Mouse (Mus musculus): ENCODE measurements at regions not wholly inside any gene's neighbourhood (a gene's known extent, or its start where the extent isn't known, plus 50 kb on each side); places are given as distances from the start of the nearest gene placed in this dataset.

GRCm38 (mm10) chr11:19151026-19151425 lies 132.2 kb upstream of the Meis1 start:
- DNase-seq = no peak

DNA sequence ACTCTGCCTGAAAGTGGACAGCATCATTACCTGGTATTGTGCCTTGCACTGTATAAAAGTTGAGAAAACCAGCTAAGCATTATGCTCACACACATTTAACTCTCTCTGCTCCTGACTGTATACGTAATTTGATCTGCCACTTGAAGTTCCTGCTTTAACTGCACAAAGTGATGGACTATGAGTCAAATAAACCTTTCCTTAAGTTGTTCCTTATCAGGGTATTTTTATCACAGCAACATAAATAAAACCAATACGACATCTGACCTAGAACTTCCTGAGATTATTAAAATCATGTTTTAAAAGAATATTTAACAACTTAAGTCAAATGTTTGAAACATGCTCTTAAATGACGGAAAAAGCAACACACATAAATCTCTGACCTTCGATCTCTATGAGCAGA lies 134.9 kb upstream of the Meis1 start:
- no peak for DNase-seq

DNA sequence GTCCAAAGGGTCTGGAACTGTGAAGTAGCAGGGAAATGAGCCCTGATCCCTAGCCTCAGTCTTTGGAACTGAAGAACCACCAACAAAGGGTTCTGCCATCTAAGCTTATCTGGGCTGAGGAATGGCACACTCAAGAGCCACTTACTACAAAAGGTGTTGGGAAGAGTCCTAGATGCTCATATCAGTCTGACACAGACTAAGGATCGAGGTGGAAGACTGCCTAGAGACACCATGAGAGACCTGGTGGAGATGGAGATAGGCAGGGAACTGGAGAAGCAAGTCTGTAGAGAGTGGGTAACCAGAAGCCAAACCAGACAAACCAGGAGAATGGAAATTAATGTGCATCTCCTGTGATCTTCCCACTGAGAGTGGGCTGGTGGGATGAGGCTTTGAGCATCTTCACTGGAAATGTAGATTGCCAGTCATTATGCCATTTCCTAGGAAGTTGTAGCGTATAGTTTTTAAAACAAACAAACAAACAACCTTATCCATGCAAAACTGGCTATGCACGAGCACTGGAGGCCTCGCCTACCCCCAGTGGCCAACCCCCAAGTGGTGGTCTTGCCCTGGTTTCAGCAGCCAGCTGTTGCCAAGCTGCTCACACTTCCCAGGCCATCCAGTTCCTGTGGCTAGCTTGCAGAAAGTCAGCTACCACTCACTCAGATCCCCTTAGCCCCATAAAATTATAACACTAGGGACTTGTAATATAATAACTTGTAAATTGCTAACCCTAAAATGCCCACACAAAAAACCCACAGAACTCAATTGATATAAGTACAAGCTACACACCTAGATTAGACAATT lies 136.2 kb upstream of the Meis1 start:
- no peak for DNase-seq

DNA sequence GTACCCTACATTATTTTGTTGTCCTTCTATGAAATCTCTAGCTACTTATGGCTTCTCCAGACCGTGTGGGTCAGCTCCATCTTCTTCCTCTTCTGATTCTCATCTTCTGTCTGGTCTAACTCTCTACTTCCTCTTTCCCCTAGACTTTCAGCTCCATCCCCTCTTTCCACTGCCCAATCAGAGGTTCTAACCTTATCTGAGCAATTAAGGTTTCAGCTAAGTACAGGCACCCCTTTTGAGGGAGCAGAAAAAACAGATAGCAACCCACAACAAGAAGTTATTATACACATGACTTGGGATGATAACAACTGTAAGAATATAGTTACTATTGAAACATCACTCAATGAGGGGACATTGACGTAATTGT lies 136.8 kb upstream of the Meis1 start:
- no peak for DNase-seq

DNA sequence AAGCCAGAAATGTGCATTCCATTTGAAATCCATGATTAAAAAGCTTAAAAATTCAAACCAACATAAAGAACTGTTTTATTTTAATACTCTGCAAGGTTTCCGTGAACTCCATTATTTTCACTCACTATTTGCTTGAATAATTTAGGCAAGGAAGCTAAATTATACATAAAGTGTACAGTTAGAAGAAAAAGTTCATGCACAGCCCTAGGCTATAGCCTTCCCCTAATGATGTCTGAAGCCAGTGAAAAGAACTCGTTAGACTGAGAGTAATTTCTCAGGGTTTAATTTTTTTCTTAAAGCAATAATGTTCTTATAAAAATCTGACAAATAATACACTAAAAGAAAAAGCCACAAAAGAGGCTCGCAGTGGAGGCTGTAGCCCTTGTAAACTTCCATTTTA lies 141.4 kb upstream of the Meis1 start:
- DNase-seq = no peak

GRCm38 (mm10) chr11:19160669-19161068 lies 141.9 kb upstream of the Meis1 start:
- DNase-seq = no peak

DNA sequence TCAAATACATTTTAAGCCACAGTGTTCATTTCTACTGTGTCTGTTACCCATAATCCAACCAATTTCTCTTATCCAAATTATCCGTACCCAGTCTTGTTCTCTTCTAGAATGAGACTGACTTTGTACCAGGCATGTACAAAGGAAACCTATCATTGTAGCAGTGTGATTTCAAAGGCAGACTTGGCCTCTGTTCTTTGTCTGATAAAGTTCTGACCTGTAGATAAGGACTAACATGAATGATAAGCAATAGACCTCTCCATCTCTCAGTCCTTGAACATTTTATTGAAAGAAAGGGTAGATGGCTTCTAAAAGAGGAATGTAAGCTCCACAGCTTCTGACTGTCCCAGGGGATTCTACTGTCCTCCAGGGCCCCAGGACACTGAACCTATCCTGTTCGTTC lies 152.2 kb upstream of the Meis1 start:
- DNase-seq = no peak

DNA sequence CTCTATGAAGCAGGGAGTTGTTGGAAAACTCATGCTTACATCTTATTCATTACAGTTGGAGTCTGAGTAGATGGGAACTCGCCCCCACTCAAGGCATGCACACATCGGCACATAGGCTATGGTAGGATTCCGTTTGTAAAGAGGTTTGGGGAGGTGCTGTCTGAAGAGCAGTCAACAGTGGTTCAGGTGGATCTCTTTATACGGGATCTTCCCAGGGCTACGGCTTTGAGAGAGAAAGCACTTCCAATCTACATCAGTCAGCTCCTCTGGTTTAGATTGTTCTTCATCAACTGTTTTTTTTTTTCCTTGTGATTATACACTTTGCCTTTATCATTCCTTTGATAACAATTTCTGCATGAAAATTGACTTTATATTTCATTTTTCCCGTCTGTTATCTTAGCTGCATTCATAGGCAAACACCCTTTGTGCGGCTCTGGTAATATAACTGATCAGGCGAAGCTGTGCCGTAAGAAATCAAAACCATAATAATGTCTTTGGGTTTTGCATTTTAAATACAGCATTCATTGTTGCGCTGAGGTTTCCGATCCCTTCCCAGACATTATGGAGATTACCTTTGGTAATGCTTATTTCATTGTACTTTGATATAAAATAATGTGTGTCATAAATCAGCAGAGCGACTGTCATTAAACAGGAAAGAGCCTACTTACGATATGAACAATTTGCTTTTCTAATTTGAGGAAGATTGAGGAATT lies 155.7 kb upstream of the Meis1 start:
- DNase-seq = no peak

GRCm38 (mm10) chr11:19179290-19179689 lies 160.5 kb upstream of the Meis1 start:
- no peak for DNase-seq

DNA sequence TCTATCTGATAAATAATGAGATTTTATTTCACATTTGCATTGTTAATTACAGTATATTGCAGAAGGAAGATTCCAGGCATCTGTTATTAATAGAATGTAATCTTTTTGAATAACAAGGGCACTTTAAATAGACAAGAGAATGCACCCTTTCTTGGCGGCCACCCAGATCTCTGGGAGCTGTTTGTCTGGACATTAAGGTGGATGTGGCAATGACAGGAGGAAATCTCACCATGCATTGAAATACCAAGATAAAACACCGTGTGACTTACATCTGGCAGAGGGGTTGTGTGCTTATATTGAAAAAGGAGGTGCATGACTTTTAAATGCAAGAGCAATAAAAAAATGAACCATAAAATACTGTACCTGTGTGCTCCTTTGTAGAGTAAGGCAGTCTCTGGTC lies 171.0 kb upstream of the Meis1 start:
- no peak for DNase-seq

GRCm38 (mm10) chr11:19194464-19194863 lies 175.7 kb upstream of the Meis1 start:
- DNase-seq = no peak

DNA sequence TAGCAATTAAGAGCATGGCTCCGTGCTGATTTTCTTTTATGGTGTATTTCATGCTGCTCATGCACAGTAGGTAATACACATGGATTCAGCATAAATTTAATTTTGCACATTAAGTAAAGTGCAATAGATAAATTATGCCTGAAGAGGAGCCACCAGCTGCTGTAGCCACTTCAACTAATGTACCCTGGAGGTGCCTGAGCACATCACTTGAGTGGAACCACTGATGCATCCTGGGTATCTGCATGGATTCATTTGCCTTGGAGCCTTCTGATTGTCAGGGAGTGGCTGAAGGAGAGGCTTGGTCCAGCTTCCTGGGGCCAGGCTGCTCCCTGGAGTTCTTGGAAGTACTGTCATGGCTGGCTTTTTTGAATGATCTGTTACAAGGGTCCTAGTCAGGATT lies 179.0 kb upstream of the Meis1 start:
- DNase-seq = no peak

- DNase-seq = no peak
Measured at GRCm38 (mm10) chr11:19202602-19203517, 184.1 kb upstream of the Meis1 start.

DNA sequence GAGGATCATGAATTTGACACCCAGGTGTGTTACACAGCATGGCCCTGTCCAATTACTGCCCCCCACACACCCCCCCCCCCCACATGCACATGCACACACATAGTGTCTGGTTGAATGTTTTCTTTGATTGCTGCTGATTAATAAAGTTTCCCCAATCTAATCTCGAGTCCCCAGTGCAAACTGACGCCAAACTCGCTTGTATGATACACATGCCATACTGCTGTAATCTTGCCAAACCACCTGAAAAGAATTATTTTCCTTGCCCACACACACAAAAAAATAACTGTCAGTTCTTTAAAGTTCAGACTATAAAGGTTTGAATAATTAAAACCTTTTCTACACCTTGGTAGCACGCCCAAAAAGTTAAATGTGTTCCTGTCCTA lies 184.7 kb upstream of the Meis1 start:
- no peak for DNase-seq

- peak; percentile 30 for DNase-seq
Measured at GRCm38 (mm10) chr11:19203968-19204367, 185.2 kb upstream of the Meis1 start.

GRCm38 (mm10) chr11:19204521-19204920 lies 185.7 kb upstream of the Meis1 start:
- DNase-seq = no peak

DNA sequence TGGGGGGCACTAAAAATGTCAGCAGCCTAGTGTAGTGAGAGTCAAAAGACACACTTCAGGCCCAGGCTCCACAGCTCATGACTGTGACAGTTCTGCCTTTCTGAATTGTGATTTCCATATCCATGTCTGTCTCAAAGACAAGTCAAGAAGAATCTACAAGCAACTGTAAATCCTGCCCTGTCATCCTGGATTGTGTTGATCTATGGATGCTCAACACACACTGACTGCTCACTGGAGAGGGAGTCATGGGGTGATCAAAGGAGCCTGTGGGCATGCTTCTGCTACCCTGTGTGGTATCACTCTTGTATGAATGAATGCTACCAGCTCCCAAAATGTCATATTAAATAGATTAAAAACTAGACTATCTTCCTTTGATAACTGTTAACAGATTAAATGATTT lies 186.4 kb upstream of the Meis1 start:
- DNase-seq = no peak

DNA sequence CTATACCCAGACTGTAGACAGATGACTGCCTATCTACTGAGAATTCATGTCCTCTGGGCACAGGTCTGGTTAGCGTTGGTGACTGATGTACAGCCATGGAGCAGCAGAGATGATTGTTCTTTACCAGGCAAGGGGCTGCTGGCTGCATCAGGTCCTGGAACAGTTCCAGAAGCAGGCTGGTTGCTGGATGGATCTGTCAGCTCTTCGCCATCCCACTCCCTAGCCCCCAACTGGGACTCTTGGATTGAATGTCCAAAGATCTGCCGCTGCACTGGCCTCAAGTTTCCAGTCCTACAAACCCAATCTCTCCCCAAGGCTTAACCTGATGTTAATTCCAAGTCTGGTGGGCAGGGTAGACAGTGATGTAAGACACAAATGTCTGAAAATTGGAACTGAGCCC lies 200.7 kb upstream of the Meis1 start:
- no peak for DNase-seq

DNA sequence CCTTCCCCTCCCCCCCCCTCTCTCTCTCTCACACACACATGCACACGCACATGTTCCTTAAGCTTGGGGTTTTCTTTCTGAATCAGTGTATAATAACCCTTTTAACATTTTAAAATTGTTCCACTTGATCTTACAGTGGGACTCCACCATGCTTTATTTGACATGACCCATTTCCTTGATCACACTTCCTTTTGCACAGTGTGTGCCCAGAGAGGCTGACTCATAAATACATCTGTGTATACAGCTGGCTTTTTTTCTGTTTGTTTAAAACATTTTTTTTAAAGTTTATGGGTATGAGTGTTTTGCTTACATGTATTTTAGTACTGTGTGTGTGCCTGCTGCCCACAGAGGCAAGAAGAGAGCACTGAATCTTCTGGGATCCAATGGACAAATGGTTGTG lies 202.7 kb upstream of the Meis1 start:
- no peak for DNase-seq

DNA sequence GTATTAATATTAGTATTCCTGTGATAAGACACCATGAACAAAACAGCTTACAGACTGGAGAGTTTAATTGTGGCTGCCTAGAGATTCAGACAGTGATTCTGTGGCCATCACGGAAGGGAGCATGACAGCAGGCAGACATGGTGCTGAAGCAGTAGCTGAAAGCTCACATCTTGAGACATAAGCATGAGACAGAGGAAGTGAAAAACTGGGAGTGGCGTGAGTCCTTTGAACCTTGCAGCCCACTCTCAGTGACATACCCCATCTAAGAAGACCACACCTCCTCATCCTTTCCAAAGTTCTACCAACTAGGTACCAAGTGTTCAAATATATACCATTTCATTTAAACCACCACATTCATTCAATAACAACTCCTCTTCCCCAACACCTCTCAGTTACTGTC lies 208.0 kb upstream of the Meis1 start:
- no peak for DNase-seq

GRCm38 (mm10) chr11:19227716-19228115 lies 208.9 kb upstream of the Meis1 start:
- DNase-seq = no peak

DNA sequence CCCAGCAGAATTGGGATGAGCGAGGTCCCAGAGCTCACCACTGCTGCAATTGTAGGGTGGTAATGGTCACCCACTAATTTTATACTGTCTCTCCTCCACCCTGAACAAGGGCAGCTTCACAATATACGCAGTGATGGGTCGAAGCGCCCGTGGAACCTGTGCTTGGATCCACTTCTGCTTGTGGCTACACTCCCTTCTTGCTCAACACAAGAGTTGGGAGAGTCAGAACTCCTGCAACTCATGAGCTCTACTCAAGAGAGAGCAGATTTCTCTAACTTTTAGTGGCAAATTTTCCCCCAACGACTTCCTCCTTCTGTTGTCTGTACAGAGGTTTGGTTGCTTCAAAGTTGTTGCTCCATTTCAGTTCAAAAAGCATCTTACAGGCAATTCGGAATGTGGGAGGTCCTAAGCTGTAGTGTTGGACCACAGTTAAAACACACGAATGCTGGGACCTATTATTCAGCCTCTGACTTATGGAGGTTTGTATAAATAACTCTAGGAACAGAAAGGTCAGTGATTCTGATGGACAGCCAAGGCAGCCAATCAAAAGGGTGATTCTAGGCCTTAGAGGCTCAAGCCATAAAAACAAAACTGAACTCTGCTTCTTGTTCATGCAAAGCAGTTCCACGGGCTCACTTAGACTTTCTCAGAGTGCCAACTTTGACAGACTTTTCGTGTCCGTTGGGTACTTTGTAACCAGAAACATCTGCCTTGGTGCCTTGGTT lies 227.8 kb upstream of the Meis1 start:
- DNase-seq = no peak

GRCm38 (mm10) chr11:19253605-19254004 lies 234.8 kb upstream of the Meis1 start:
- DNase-seq = no peak

All from cerebellum, adult 9-10 months (tissue).